Mouse (Mus musculus): ENCODE measurements around the gene Angptl7.

Angptl7 gene

DNA sequence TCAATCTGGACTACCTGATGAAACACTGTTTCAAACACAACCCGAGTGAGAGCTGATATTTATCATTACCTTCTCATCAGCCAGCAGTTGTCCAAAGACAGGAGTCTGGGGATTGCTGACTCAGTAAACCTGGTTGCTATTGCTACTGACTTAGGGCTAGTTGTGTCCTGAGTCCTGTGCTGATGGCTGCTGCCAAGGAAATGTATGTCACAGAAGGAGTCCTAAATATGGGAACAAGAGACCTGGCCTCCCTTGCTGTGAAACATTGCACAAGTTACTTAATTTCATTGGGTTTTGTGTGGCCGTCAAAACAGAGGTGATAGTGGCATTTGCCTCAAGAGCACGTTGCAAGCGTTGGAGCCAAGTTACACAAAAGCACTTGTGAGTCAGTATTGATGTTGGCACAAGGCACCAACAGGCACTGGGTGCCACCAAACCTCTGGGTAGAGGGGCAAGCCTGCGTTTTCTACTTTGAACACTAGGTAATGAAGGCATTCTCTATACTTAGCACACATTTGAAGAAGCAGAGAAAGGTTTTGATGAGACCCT lies 44.7 kb downstream of the Angptl7 start:
- no peak for DNase-seq (ENCODE audit: low read depth in 1 of 2, low spot score in 2 of 2)

- no peak for DNase-seq (ENCODE audit: low read depth in 1 of 2, low spot score in 2 of 2)
Observed at GRCm38 (mm10) chr4:148453707-148454106, 46.6 kb downstream of the Angptl7 start.

- DNase-seq (ENCODE audit: low read depth in 1 of 2, low spot score in 2 of 2) = no peak
Observed at GRCm38 (mm10) chr4:148448853-148449245, 51.4 kb downstream of the Angptl7 start.

GRCm38 (mm10) chr4:148448179-148448852 lies 51.9 kb downstream of the Angptl7 start, which contains the start of gene Mtor:
Mtor (plus strand) TSS chr4:148448611.
- peak; percentile 84 to 87 for DNase-seq (ENCODE audit: low read depth in 1 of 2, low spot score in 2 of 2)

All from monocyte, adult 2 months (primary cell).